Mouse (Mus musculus) heart, adult 2 months (tissue): ENCODE measurements at regions not wholly inside any gene's neighbourhood (a gene's known extent, or its start where the extent isn't known, plus 50 kb on each side); places are given as distances from the start of the nearest gene placed in this dataset.

ENCODE experiments used
- CTCF ChIP-seq: fragments of 200-600 bp; IDR thresholded peaks from 2 replicates; pipeline ENCODE4 v1.8.1; 2022; ENCODE audit warnings: antibody characterized with exemption, mild to moderate bottlenecking, moderate library complexity
- EP300 ChIP-seq: fragments of 200-500 bp; IDR thresholded peaks from 2 replicates; pipeline ENCODE4 v1.6.1; 2011; ENCODE audit warnings: low read depth, low read length, control low read depth; ENCODE audit not compliant: insufficient read depth
- POLR2A ChIP-seq: fragments of 200-500 bp; IDR thresholded peaks from 2 replicates; pipeline ENCODE4 v1.6.1; 2011; ENCODE audit warnings: mild to moderate bottlenecking, low read depth, low read length, control low read depth; ENCODE audit not compliant: insufficient read depth

- no peak for TF ChIP-seq CTCF
- TF ChIP-seq EP300, result no peak
- TF ChIP-seq POLR2A, result no peak
Measured at GRCm38 (mm10) chr6:14261941-14262340, 390.6 kb upstream of the 2610001J05Rik start.
